Comparison of ENCODE assay signal across 21 mouse cellular contexts in genomic region chr7:113687566-113687965, GRCm38 (mm10).
A peak's percentile ranks its signal among the peaks of the same experiment; 100 is the strongest.
DNase-seq lines count a peak whose midpoint lies in the region; ATAC-seq and TF ChIP-seq lines count a peak whose summit lies in the region.
"Had no signal": no experiment of that assay in that cellular context is flagged by ENCODE, and none has a peak within 500 bp of the region (broad histone marks: within the 10 kb centered on the region; RNA-seq: fewer than 3 reads in every experiment).

No protein-coding gene starts in this region.

- 81% methylated on average over 6 of the region's 6 CpGs for WGBS in hindbrain, embryonic 10.5 days
- WGBS in hindbrain, postnatal 0 days: 85% methylated on average over 6 of the region's 6 CpGs
- WGBS in lung, embryonic 16.5 days: 71% methylated on average over 6 of the region's 6 CpGs
- 75% methylated on average over 6 of the region's 6 CpGs for WGBS in neural tube, embryonic 13.5 days
- 83% methylated on average over 6 of the region's 6 CpGs for WGBS in neural tube, embryonic 15.5 days

- DNase-seq in hindbrain, embryonic 10.5 days (ENCODE audit: low spot score): no peak
- no peak for DNase-seq in hindbrain, postnatal 0 days (ENCODE audit: low spot score)
- DNase-seq in lung, postnatal 10 days: no peak
- DNase-seq in layer of hippocampus, adult 9-11 months: no peak
- DNase-seq: adrenal gland, postnatal 14 days; cerebellum, adult 11-12 months; cerebellum, adult 9-10 months; cerebellum, postnatal 25 days; gastrocnemius, adult 2 months; gastrocnemius, postnatal 36 days; heart, adult 2 months had no signal

- no peak overlapping the region for H3K4me3 ChIP-seq in hindbrain, embryonic 10.5 days
- no peak overlapping the region for H3K4me3 ChIP-seq in hindbrain, postnatal 0 days (ENCODE audit: low read length)
- H3K4me3 ChIP-seq in lung, embryonic 16.5 days (ENCODE audit: low read length): no peak overlapping the region
- H3K4me3 ChIP-seq in neural tube, embryonic 13.5 days: no peak overlapping the region
- no peak overlapping the region for H3K4me3 ChIP-seq in neural tube, embryonic 15.5 days (replicated peaks)
- H3K4me3 ChIP-seq: embryonic facial prominence, embryonic 15.5 days; erythroblast, embryonic 14.5 days; forebrain, embryonic 10.5 days; gastrocnemius, adult 2 months; heart, adult 2 months; heart, embryonic 12.5 days had no signal

- H3K9ac ChIP-seq in hindbrain, postnatal 0 days (replicated peaks; ENCODE audit: low read length): no peak overlapping the region
- no peak overlapping the region for H3K9ac ChIP-seq in lung, embryonic 16.5 days (ENCODE audit: low read length)
- H3K9ac ChIP-seq in neural tube, embryonic 13.5 days: no peak overlapping the region
- no peak overlapping the region for H3K9ac ChIP-seq in neural tube, embryonic 15.5 days (replicated peaks)
- H3K9ac ChIP-seq: embryonic facial prominence, embryonic 15.5 days; heart, embryonic 12.5 days had no signal

- no peaks in the 10 kb centered on the region for H3K9me3 ChIP-seq in hindbrain, embryonic 10.5 days
- H3K9me3 ChIP-seq in hindbrain, postnatal 0 days (ENCODE audit: low read length): no peaks in the 10 kb centered on the region
- no peaks in the 10 kb centered on the region for H3K9me3 ChIP-seq in lung, embryonic 16.5 days (ENCODE audit: control insufficient read depth, low read length)
- no peaks in the 10 kb centered on the region for H3K9me3 ChIP-seq in neural tube, embryonic 13.5 days
- no peaks in the 10 kb centered on the region for H3K9me3 ChIP-seq in neural tube, embryonic 15.5 days (replicated peaks)
- H3K9me3 ChIP-seq: embryonic facial prominence, embryonic 15.5 days; forebrain, embryonic 10.5 days; heart, embryonic 12.5 days had no signal

- H3K4me2 ChIP-seq in hindbrain, postnatal 0 days (ENCODE audit: low read depth, low read length): no peak overlapping the region
- no peak overlapping the region for H3K4me2 ChIP-seq in lung, embryonic 16.5 days (ENCODE audit: low read depth, low read length)
- H3K4me2 ChIP-seq in neural tube, embryonic 13.5 days: no peak overlapping the region
- H3K4me2 ChIP-seq in neural tube, embryonic 15.5 days: no peak overlapping the region
- H3K4me2 ChIP-seq: embryonic facial prominence, embryonic 15.5 days; heart, embryonic 12.5 days had no signal

- peak overlapping the region; percentile 67 for H3K27ac ChIP-seq in hindbrain, embryonic 10.5 days
- H3K27ac ChIP-seq in hindbrain, postnatal 0 days: no peak overlapping the region
- 0 out of 2 replicates have a peak overlapping the region, but pooled peaks have one; percentile 40 for H3K27ac ChIP-seq in lung, embryonic 16.5 days (ENCODE audit: low read length)
- H3K27ac ChIP-seq in neural tube, embryonic 13.5 days (replicated peaks): 0 out of 2 replicates have a peak overlapping the region, but pooled peaks have one; percentile 18
- H3K27ac ChIP-seq in neural tube, embryonic 15.5 days (replicated peaks): no peak overlapping the region
- H3K27ac ChIP-seq: embryonic facial prominence, embryonic 15.5 days; forebrain, embryonic 10.5 days; gastrocnemius, adult 2 months; heart, adult 2 months had no signal

- H3K36me3 ChIP-seq in hindbrain, embryonic 10.5 days: no peaks in the 10 kb centered on the region
- H3K36me3 ChIP-seq in hindbrain, postnatal 0 days (ENCODE audit: insufficient read depth, low read length): no peaks in the 10 kb centered on the region
- H3K36me3 ChIP-seq in lung, embryonic 16.5 days (ENCODE audit: control insufficient read depth, insufficient read depth, low read length): no peaks in the 10 kb centered on the region
- no peaks in the 10 kb centered on the region for H3K36me3 ChIP-seq in neural tube, embryonic 13.5 days
- H3K36me3 ChIP-seq in neural tube, embryonic 15.5 days: no peaks in the 10 kb centered on the region
- H3K36me3 ChIP-seq: embryonic facial prominence, embryonic 15.5 days; forebrain, embryonic 10.5 days; heart, embryonic 12.5 days had no signal

- TF ChIP-seq CTCF in hindbrain, postnatal 0 days (IDR thresholded peaks at IDR 0.05; ENCODE audit: low read depth): no peak

- no peak for ATAC-seq in hindbrain, postnatal 0 days
- no peak for ATAC-seq in lung, embryonic 16.5 days (ENCODE audit: low read depth)
- ATAC-seq in neural tube, embryonic 13.5 days (ENCODE audit: low read depth): no peak
- ATAC-seq in neural tube, embryonic 15.5 days (ENCODE audit: low FRiP score): no peak
- ATAC-seq: activated CD4-positive, CD25-positive, alpha-beta regulatory T cell, adult 4 months; forebrain, embryonic 14.5 days; Patski had no signal

- peaks cover 35% of the 10 kb centered on the region for H3K4me1 ChIP-seq in hindbrain, embryonic 10.5 days (replicated peaks)
- H3K4me1 ChIP-seq in hindbrain, postnatal 0 days (ENCODE audit: insufficient read depth, low read length): no peaks in the 10 kb centered on the region
- H3K4me1 ChIP-seq in lung, embryonic 16.5 days (replicated peaks; ENCODE audit: control insufficient read depth, insufficient read depth, low read length): peaks cover 6% of the 10 kb centered on the region; the same call in 1 of the 2 replicates
- H3K4me1 ChIP-seq in neural tube, embryonic 13.5 days (replicated peaks): peaks cover 27% of the 10 kb centered on the region
- 0 out of 2 replicates have a peak, but pooled peaks cover 2% of the 10 kb centered on the region for H3K4me1 ChIP-seq in neural tube, embryonic 15.5 days

- H3K27me3 ChIP-seq in hindbrain, embryonic 10.5 days (ENCODE audit: insufficient read depth, poor library complexity, severe bottlenecking): peaks cover 34% of the 10 kb centered on the region
- H3K27me3 ChIP-seq in hindbrain, postnatal 0 days (ENCODE audit: insufficient read depth, low read length): no peaks in the 10 kb centered on the region
- no peaks in the 10 kb centered on the region for H3K27me3 ChIP-seq in lung, embryonic 16.5 days (ENCODE audit: control insufficient read depth, insufficient read depth, low read depth, low read length)
- H3K27me3 ChIP-seq in neural tube, embryonic 13.5 days: no peaks in the 10 kb centered on the region
- no peaks in the 10 kb centered on the region for H3K27me3 ChIP-seq in neural tube, embryonic 15.5 days (replicated peaks)
- H3K27me3 ChIP-seq: embryonic facial prominence, embryonic 15.5 days; heart, embryonic 12.5 days had no signal

Comparison
In these comparisons a context has a peak if more than half of its experiments do, and no peak if none do; other contexts are left out.
1. H3K27ac ChIP-seq: peak in hindbrain, embryonic 10.5 days (single experiment), lung, embryonic 16.5 days (single experiment) and neural tube, embryonic 13.5 days (single experiment); none in hindbrain, postnatal 0 days (single experiment) and neural tube, embryonic 15.5 days (single experiment).